Mouse (Mus musculus) right cerebral cortex, postnatal 4 days (tissue): ENCODE measurements at regions not wholly inside any gene's neighbourhood (a gene's known extent, or its start where the extent isn't known, plus 50 kb on each side); places are given as distances from the start of the nearest gene placed in this dataset.

Experiments
- DNase-seq: peaks from one replicate; pipeline ENCODE4 v3.0.0-alpha.2; 2022

DNA sequence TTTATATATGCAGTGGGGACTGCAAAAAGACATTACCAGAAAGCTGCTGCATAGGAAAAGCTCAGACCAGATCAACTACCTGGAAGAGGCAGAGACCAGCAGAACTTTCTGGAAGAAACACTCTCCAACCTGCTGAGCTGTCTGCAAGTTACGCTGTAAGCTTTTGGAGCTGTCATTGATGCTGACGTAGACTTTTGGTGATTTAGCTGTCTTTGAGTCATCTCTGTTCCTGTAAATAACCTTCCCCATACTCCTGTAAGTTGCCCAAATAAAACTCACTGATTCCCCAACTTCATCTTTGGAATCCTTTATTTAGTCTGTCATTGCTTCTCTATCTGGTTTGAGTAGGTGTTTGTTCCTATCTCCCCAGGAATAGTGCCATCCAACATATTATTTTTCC, 218.5 kb upstream of the Gbe1 start:
- no peak for DNase-seq

- no peak for DNase-seq
Observed at GRCm38 (mm10) chr16:70103791-70104378, 209.9 kb upstream of the Gbe1 start.

GRCm38 (mm10) chr16:70141466-70141865, 172.3 kb upstream of the Gbe1 start:
- no peak for DNase-seq

DNA sequence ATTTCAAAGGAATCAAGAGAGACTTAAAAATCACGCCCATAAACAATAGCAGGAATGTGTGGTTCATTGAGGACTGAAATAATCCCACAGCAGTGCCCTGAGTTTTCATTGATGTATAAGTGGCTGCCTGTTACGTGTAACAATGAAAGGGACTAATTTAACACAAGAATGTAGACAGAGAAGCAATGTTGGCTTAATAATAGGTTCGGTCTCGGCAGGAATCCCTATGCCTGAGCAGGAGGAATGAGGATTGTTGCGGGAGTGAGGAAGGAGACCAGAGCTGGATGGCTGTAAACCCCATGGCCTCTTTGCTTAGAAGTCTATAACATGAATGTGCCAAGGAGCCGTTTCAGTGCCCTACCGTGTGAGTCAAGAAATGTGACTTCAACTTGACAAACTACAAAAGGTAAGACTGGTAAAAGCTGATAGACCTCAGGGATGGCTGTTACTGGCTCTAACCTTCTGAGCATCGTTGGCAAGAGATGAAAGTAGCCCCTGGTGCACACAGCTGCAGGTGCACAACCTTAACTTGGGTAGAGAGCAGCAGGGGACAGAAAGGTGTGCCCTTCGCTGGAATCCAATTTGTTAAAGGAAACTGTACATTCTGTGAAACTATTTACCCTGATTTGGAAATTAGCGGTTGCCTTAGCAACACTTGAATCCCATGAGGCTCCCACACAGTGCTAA, 165.9 kb upstream of the Gbe1 start:
- no peak for DNase-seq

DNA sequence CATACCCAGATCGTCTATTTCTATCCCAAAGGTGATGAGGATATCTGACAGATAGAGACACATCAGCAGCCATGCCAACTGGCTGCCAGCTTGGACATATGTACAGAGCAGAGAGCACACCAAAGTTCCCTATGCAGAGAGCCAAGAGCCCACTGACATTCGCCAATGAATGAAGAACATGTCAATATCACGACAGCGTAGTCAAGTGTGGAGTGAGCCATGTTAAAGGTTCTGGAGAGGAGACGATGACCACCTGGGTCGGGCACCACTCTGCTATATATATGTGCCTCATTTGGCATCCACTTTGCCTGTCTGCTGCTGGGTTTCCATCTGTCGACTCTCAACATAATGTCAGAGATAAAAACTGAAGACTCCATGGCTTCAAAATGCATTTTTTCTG, 159.2 kb upstream of the Gbe1 start:
- DNase-seq = peak; percentile 2

DNA sequence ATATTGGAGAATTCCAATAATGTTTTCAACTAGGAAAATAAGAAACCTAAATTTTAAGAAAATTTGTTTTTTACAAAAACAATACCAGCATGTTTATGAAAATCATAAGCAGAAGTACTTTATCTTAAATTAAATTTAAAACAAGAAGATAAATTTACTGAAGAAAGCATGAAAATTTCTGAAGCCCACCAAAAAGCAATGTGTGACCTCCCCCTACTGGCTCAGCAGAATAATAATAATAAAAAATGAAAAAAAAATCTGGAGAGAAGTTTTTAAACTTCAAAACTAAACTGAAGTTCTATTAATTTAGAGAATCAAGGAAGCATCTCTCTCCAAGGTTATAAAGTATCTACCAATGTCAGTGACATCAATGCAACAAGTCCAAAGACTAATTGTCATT, 153.2 kb upstream of the Gbe1 start:
- no peak for DNase-seq

DNA sequence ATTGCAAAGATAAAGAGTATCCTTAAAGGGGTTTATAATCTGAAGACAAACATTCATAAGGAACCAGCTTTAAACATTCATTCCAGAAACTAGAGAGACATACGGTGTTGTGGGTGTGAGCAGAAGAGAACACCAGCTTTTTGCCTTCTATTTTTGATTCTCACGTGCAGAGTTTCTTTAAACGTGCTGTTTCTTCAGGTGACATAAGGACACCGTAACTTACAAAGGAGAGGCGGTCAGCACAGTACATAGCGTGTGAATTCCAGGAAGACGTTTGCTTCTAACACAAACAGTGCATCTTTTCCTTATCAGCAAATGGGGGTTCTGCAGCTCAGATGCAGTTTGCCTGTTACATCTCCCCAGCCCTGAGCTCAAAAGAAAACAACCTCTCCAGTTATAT, 138.6 kb upstream of the Gbe1 start:
- no peak for DNase-seq

- DNase-seq = no peak
Observed at GRCm38 (mm10) chr16:70178975-70179374, 134.8 kb upstream of the Gbe1 start.

GRCm38 (mm10) chr16:70213861-70214597, 99.7 kb upstream of the Gbe1 start:
- no peak for DNase-seq

DNA sequence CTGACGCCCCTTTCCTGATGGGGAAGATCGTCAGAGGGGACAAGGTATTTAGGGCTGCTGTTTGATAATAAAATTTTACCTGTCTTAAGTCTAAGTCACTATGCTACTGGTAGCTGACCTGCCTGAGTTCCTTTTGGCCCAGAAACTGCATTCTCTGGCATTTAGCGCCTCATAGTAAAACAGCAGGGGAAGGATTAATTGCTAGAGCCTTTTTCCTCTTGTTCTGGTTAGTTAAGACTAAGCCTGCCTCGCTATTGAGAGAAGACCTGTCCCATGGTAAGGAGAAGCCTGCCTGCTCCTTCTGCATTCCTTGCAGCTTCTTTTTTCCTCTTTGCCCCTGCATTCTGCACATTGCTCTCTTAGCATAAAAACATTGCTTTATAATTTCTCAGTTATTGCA, 98.9 kb upstream of the Gbe1 start:
- DNase-seq = no peak

DNA sequence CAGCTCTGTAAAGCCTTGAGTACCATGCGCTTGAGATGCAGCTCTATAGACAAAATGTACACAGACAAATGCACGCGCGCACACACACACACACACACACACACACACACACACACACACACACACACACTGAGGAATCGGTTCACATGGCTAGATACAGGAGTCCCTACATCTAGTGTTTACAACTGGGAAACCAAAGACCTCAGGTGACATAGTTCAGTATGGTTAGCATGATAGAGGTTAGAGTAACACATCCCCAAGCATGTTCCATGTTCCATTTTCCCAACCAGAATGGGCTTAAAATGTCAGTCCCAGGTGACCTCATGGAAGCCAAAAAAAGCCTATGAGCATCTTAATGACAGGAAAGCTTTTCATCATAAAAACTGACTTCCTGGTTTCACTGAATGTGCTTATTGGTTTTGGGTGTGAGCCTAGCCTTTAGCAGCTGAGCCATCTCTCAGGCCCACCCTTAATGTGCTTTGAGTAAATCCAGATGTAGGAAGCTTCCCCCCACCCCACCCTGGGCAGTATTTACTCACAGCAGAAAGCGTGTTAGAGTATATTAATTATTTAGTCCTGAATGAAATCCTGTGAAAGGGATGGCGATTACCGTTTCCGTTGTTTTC, 86.0 kb upstream of the Gbe1 start:
- no peak for DNase-seq

GRCm38 (mm10) chr16:70232706-70233105, 81.0 kb upstream of the Gbe1 start:
- no peak for DNase-seq

- no peak for DNase-seq
Observed at GRCm38 (mm10) chr16:70235189-70235588, 78.6 kb upstream of the Gbe1 start.

- DNase-seq = no peak
Observed at GRCm38 (mm10) chr16:70239432-70239941, 74.3 kb upstream of the Gbe1 start.

DNA sequence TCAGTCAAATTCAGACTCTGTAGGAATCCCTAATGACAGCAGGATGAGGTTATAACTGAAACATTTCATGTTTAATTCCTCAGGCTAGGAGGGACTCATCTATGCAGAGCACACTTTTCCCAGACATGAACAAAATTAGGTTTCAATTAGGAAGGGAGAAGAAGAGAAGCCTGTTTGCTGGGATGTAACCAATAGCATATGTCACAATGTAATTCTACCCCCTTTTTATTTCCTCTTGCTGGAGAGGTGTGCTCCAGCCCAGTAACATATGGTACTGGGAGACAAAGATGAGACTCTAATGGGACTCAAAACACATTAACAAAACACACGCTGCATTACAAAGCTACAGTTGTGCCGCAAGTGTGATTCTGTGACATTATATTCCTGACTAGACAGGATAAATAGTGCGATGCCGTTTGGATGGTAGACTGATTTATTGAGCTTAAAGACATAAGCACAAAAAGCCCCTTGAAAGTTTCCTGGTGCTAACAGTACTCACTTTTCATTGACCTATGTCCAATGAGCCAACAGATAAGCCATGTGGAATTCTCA, 69.5 kb upstream of the Gbe1 start:
- DNase-seq = no peak

- no peak for DNase-seq
Observed at GRCm38 (mm10) chr16:70244963-70245362, 68.8 kb upstream of the Gbe1 start.

DNA sequence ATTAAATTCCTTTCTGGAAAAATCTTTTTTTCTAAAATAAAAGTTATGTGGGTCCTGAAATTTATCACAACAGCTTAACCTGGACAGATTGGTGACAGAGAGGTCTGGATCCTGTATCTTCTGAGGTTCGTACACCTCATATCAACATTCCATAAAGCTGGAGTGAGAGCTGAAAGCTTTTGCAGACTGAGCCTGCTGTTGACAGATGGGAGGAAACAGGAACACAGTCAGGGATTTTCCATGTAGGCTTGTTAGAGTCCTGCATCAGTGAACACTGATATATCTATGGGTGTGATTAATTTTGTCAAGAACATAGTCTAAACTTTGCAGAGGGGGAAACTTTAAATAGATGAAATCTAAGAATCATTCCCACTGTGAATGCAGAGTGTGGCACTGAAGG, 54.4 kb upstream of the Gbe1 start:
- DNase-seq = no peak

- no peak for DNase-seq
Observed at GRCm38 (mm10) chr16:70260151-70260550, 53.6 kb upstream of the Gbe1 start.
